Mouse (Mus musculus): ENCODE measurements at regions not wholly inside any gene's neighbourhood (a gene's known extent, or its start where the extent isn't known, plus 50 kb on each side); places are given as distances from the start of the nearest gene placed in this dataset.

DNA sequence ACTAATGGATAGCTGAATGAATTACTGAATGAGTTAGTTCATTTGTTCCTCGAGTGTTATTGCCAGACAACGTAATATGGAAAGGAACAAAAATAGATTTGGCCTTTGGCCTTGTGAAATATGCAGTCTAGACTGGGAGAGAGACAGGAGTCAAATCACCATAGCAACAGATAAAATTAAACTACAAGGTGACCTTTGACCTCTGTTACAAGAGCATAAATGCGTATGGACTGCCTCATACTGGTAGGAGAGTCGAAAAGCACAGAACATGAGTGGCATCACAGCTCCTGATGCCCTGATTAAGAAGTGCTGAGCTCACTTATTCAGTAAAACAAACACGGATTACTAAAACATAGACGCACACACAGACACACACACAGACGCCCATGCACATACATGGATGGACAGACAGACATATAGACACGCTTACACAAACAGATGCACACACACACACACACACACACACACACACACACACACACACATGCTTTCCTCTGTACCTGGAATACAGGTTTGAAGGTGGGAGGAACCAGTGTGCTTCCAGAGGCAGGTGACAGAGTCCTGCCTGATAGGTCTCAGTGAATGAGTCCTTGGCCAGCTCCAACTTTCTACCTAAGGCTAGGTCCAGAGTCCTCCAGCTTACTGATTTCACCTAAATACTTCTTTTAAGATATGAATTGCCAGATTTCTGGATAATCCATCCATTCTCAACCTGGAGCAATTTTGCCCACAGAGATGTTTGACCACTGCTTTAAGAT lies 72.1 kb upstream of the Myocd start:
- TF ChIP-seq CHD2 (IDR thresholded peaks at IDR 0.05; ENCODE audit: low read depth, low read length), result no peak
- no peak for TF ChIP-seq ZC3H11A (IDR thresholded peaks at IDR 0.05; ENCODE audit: borderline replicate concordance, low read depth, low read length)
- no peak for TF ChIP-seq HCFC1 (IDR thresholded peaks at IDR 0.05; ENCODE audit: borderline replicate concordance, insufficient read depth, low read length)
- no peak for TF ChIP-seq ZNF384 (IDR thresholded peaks at IDR 0.05; ENCODE audit: low read depth, low read length)
- no peak for TF ChIP-seq MAFK (IDR thresholded peaks at IDR 0.05; ENCODE audit: insufficient read depth, low read depth, low read length)
- H3K4me3 ChIP-seq (ENCODE audit: insufficient read depth in 1 of 2, low read depth in 1 of 2, low read length in 2 of 2, poor library complexity in 1 of 2, severe bottlenecking in 1 of 2), result no peak overlapping the region
- H3K9me3 ChIP-seq (ENCODE audit: control insufficient read depth, insufficient read depth, low read depth, low read length), result no peaks in the 10 kb centered on the region
- no peak overlapping the region for H3K9ac ChIP-seq (ENCODE audit: insufficient read depth, low read depth, low read length, poor library complexity, severe bottlenecking)
- no peaks in the 10 kb centered on the region for H3K4me1 ChIP-seq (ENCODE audit: control insufficient read depth in 2 of 2, insufficient read depth in 2 of 2, low read length in 2 of 2, poor library complexity in 1 of 2)
- in situ Hi-C loops (cut with MboI; ENCODE audit: low sequenced_read_pairs in 2 of 2, unreplicated experiment in 2 of 2), result no loop called here
- no peaks in the 10 kb centered on the region for H3K36me3 ChIP-seq (ENCODE audit: control insufficient read depth, insufficient read depth, low read length, poor library complexity, severe bottlenecking)
- no peak overlapping the region for H3K27ac ChIP-seq (ENCODE audit: insufficient read depth, low read depth, low read length, poor library complexity, severe bottlenecking)
- DNase-seq (ENCODE audit: low read depth, low spot score), result no peak

DNA sequence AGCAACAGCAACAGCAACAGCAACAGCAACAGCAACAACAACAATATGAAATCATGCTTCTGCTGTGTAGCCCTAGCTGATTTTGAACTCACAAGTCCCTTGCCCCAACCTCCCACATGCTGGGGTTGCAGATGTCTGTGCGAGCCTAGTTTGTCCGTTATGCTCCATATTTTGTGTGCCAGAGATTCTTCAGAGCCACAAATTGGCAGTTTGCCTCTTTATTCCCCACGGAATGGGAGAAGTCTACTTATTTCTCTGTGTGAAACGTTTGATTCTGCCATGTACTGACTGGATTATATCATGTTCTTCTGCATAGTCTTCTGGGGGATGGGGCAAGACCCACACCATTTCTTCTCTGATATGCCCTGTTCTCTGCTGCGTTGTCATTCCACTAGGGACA lies 64.5 kb upstream of the Myocd start:
- Histone ChIP-seq H3K9me3 (ENCODE audit: control insufficient read depth, insufficient read depth, low read depth, low read length) (no peaks in the 10 kb centered on the region), H3K9ac (ENCODE audit: insufficient read depth, low read depth, low read length, poor library complexity, severe bottlenecking) (no peak overlapping the region), H3K4me3 (ENCODE audit: insufficient read depth in 1 of 2, low read depth in 1 of 2, low read length in 2 of 2, poor library complexity in 1 of 2, severe bottlenecking in 1 of 2) (no peak overlapping the region), H3K36me3 (ENCODE audit: control insufficient read depth, insufficient read depth, low read length, poor library complexity, severe bottlenecking) (no peaks in the 10 kb centered on the region), H3K4me1 (ENCODE audit: control insufficient read depth in 2 of 2, insufficient read depth in 2 of 2, low read length in 2 of 2, poor library complexity in 1 of 2) (no peaks in the 10 kb centered on the region), H3K27ac (ENCODE audit: insufficient read depth, low read depth, low read length, poor library complexity, severe bottlenecking) (no peak overlapping the region)
- in situ Hi-C loops (cut with MboI; ENCODE audit: low sequenced_read_pairs in 2 of 2, unreplicated experiment in 2 of 2), result no loop called here
- DNase-seq (ENCODE audit: low read depth, low spot score), result no peak
- TF ChIP-seq ZNF384 (IDR thresholded peaks at IDR 0.05; ENCODE audit: low read depth, low read length), result no peak
- TF ChIP-seq ZC3H11A (IDR thresholded peaks at IDR 0.05; ENCODE audit: borderline replicate concordance, low read depth, low read length), result no peak
- no peak for TF ChIP-seq HCFC1 (IDR thresholded peaks at IDR 0.05; ENCODE audit: borderline replicate concordance, insufficient read depth, low read length)
- TF ChIP-seq CHD2 (IDR thresholded peaks at IDR 0.05; ENCODE audit: low read depth, low read length), result no peak
- TF ChIP-seq MAFK (IDR thresholded peaks at IDR 0.05; ENCODE audit: insufficient read depth, low read depth, low read length), result no peak

DNA sequence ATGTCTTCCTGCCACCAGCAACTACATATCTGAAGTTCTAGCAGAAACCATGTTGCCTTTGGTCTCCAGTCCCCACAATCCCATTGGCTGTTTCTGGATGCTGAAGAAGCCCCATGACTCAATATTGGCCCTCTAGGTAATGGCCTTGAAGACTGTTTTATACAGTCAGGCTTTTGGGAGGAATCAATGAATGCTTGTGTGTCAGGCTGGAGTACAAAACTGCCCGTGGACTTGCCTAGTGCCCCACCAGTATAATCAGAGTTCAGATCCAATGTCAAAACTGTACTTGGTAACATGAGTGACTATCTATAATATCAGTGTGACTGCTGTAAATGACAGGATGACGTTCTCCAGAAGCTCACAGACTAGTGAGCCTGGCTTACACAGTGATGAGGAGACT lies 63.3 kb upstream of the Myocd start:
- no peak for DNase-seq (ENCODE audit: low read depth, low spot score)
- Histone ChIP-seq H3K36me3 (ENCODE audit: control insufficient read depth, insufficient read depth, low read length, poor library complexity, severe bottlenecking) (no peaks in the 10 kb centered on the region), H3K4me3 (ENCODE audit: insufficient read depth in 1 of 2, low read depth in 1 of 2, low read length in 2 of 2, poor library complexity in 1 of 2, severe bottlenecking in 1 of 2) (no peak overlapping the region), H3K9ac (ENCODE audit: insufficient read depth, low read depth, low read length, poor library complexity, severe bottlenecking) (no peak overlapping the region), H3K4me1 (ENCODE audit: control insufficient read depth in 2 of 2, insufficient read depth in 2 of 2, low read length in 2 of 2, poor library complexity in 1 of 2) (no peaks in the 10 kb centered on the region), H3K27ac (ENCODE audit: insufficient read depth, low read depth, low read length, poor library complexity, severe bottlenecking) (no peak overlapping the region), H3K9me3 (ENCODE audit: control insufficient read depth, insufficient read depth, low read depth, low read length) (no peaks in the 10 kb centered on the region)
- in situ Hi-C loops (cut with MboI; ENCODE audit: low sequenced_read_pairs in 2 of 2, unreplicated experiment in 2 of 2), result no loop called here
- TF ChIP-seq ZC3H11A (IDR thresholded peaks at IDR 0.05; ENCODE audit: borderline replicate concordance, low read depth, low read length) (no peak), MAFK (IDR thresholded peaks at IDR 0.05; ENCODE audit: insufficient read depth, low read depth, low read length) (no peak), ZNF384 (IDR thresholded peaks at IDR 0.05; ENCODE audit: low read depth, low read length) (no peak), HCFC1 (IDR thresholded peaks at IDR 0.05; ENCODE audit: borderline replicate concordance, insufficient read depth, low read length) (no peak), CHD2 (IDR thresholded peaks at IDR 0.05; ENCODE audit: low read depth, low read length) (no peak)

DNA sequence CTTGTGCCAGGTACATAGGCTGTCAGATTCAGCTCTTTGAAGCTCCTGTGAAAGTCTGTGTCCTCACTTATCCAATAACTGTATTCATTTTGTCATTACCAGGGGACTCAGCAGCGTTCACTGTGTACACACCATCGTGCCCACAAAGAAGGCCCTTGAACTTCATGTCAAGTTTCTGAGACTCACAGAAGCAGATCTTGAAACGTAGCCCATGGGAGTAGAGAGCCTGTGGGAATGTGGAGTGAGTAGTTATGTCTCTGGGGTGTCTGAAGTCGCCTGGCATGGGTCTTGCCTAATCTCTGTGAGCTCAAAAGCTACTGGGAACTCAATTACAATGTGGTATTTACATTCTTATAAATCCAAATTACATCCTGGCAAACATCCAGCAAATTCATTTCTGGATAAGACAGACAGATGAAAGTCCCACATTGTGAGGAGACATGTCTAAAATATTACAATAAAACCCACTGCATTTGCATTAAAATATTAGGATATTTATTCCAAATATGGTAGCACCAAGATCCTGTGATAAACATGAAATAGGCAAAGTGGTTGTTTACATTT lies 53.2 kb upstream of the Myocd start:
- Histone ChIP-seq H3K4me1 (ENCODE audit: control insufficient read depth in 2 of 2, insufficient read depth in 2 of 2, low read length in 2 of 2, poor library complexity in 1 of 2) (no peaks in the 10 kb centered on the region), H3K9me3 (ENCODE audit: control insufficient read depth, insufficient read depth, low read depth, low read length) (no peaks in the 10 kb centered on the region), H3K36me3 (ENCODE audit: control insufficient read depth, insufficient read depth, low read length, poor library complexity, severe bottlenecking) (no peaks in the 10 kb centered on the region), H3K4me3 (ENCODE audit: insufficient read depth in 1 of 2, low read depth in 1 of 2, low read length in 2 of 2, poor library complexity in 1 of 2, severe bottlenecking in 1 of 2) (no peak overlapping the region), H3K9ac (ENCODE audit: insufficient read depth, low read depth, low read length, poor library complexity, severe bottlenecking) (no peak overlapping the region), H3K27ac (ENCODE audit: insufficient read depth, low read depth, low read length, poor library complexity, severe bottlenecking) (no peak overlapping the region)
- in situ Hi-C loops (cut with MboI; ENCODE audit: low sequenced_read_pairs in 2 of 2, unreplicated experiment in 2 of 2), result no loop called here
- TF ChIP-seq CHD2 (IDR thresholded peaks at IDR 0.05; ENCODE audit: low read depth, low read length), result no peak
- TF ChIP-seq ZC3H11A (IDR thresholded peaks at IDR 0.05; ENCODE audit: borderline replicate concordance, low read depth, low read length), result no peak
- TF ChIP-seq ZNF384 (IDR thresholded peaks at IDR 0.05; ENCODE audit: low read depth, low read length), result no peak
- TF ChIP-seq MAFK (IDR thresholded peaks at IDR 0.05; ENCODE audit: insufficient read depth, low read depth, low read length), result no peak
- no peak for TF ChIP-seq HCFC1 (IDR thresholded peaks at IDR 0.05; ENCODE audit: borderline replicate concordance, insufficient read depth, low read length)
- no peak for DNase-seq (ENCODE audit: low read depth, low spot score)

Measured in ES-E14 (cell line).